Mouse (Mus musculus) heart, embryonic 14.5 days (tissue): ENCODE measurements around the gene Asf1b. TPM values are rescaled to one million over a fixed set of nuclear protein-coding genes. Genes with fewer than 3 reads are reported as not detected.

Experiments used
- ATAC-seq: fragments of 200-750 bp; cut with Nextera tagmentation; 2 replicates; pipeline ENCODE4 v1.8.0; 2017; ENCODE audit warnings: low read depth, moderate TSS enrichment; ENCODE audit not compliant: insufficient number of reproducible peaks, insufficient read depth, low FRiP score
- H3K27ac ChIP-seq, 2 experiments: fragments of 200-500 bp in 1 of 2; fragments of 300-500 bp in 1 of 2; sonication (generic) in 1 of 2; replicated peaks in 1 of 2; 2 replicates each; pipeline ENCODE4 v1.5.1; 2012 to 2014; ENCODE audit warnings: low read depth in 2 of 2, low read length in 2 of 2, control low read depth in 1 of 2, mild to moderate bottlenecking in 1 of 2, mixed read lengths in 1 of 2; ENCODE audit not compliant: control insufficient read depth in 1 of 2, insufficient read depth in 1 of 2
- H3K27me3 ChIP-seq: fragments of 300-500 bp; sonication (generic); 2 replicates; pipeline ENCODE4 v1.6.1; 2014; ENCODE audit warnings: mild to moderate bottlenecking, low read length, control low read depth; ENCODE audit not compliant: control insufficient read depth, insufficient read depth
- H3K36me3 ChIP-seq: fragments of 300-500 bp; sonication (generic); 2 replicates; pipeline ENCODE4 v1.6.1; 2014; ENCODE audit warnings: mild to moderate bottlenecking, control low read depth, low read length, mixed read lengths; ENCODE audit not compliant: control insufficient read depth, insufficient read depth
- H3K4me1 ChIP-seq, 2 experiments: fragments of 200-500 bp in 1 of 2; fragments of 300-500 bp in 1 of 2; sonication (generic) in 1 of 2; 2 replicates each; pipeline ENCODE4 v1.6.1; 2012 to 2014; ENCODE audit warnings: low read length in 2 of 2, control low read depth in 1 of 2, mixed read lengths in 1 of 2; ENCODE audit not compliant: control insufficient read depth in 2 of 2, insufficient read depth in 2 of 2
- H3K4me2 ChIP-seq: fragments of 300-500 bp; sonication (generic); 2 replicates; pipeline ENCODE4 v1.6.1; 2014; ENCODE audit warnings: mild to moderate bottlenecking, low read length
- H3K4me3 ChIP-seq, 2 experiments: fragments of 200-500 bp in 1 of 2; fragments of 300-500 bp in 1 of 2; sonication (generic) in 1 of 2; 2 replicates each; pipeline ENCODE4 v1.5.1; 2012 to 2014; ENCODE audit warnings: low read length in 2 of 2, mild to moderate bottlenecking in 2 of 2, control low read depth in 1 of 2, low read depth in 1 of 2, moderate library complexity in 1 of 2; ENCODE audit not compliant: control insufficient read depth in 1 of 2, insufficient read depth in 1 of 2
- H3K9ac ChIP-seq: fragments of 300-500 bp; sonication (generic); 2 replicates; pipeline ENCODE4 v1.6.1; 2014; ENCODE audit warnings: mild to moderate bottlenecking, low read length
- H3K9me3 ChIP-seq: fragments of 300-500 bp; sonication (generic); 2 replicates; pipeline ENCODE4 v1.6.1; 2016; ENCODE audit warnings: low read length, control low read depth; ENCODE audit not compliant: control insufficient read depth
- WGBS: fragments of 180-500 bp; shearing (Covaris S2); extraction: QIAGEN DNeasy Blood & Tissue Kit; methylation state at CpG from one replicate; pipeline ENCODE4 v1.1.7; 2014; 5-methylcytosine and 5-hydroxymethylcytosine counted together
- polyA plus RNA-seq: library from polyadenylated mRNA; unstranded; fragments of >200 nt; fragmentation: Nextera tagmentation; extraction: Ambion mirVana; gene quantifications from 2 replicates; pipeline ENCODE4 v1.2.1, GENCODE M21; 2014

The Asf1b gene
- polyA plus RNA-seq, 1 experiment from 2014 or later = 57.2 TPM

DNA sequence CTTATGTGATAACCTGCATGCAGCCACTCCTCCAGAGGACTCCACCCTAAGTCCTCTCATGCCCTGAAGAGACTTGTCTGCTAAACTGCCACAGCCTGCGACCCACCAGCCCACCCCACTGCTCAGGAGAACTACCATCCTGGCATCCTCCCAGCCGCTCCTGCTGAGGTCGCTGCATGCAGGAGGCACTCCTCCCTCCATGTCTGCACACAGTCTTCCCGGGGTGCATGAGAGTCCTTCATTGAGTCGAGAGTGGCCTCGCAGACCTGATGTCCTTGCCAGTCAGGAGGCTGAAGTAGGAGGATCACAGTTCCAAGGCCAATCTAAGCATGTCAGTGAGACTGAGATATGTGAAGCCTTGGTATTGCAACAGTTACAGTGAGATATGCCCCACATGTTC is 37.7 kb upstream of the Asf1b start:
- Histone ChIP-seq H3K36me3 (peaks cover 36% of the 10 kb centered on the region), H3K9ac (no peak overlapping the region), H3K27ac (no peak overlapping the region), H3K9me3 (no peaks in the 10 kb centered on the region), H3K4me2 (no peak overlapping the region), H3K27me3 (no peaks in the 10 kb centered on the region), H3K4me1 (peaks cover 24 to 29% of the 10 kb centered on the region in 2 experiments), H3K4me3 (no peak overlapping the region)
- WGBS = 53% methylated on average over 6 of the region's 6 CpGs
- no peak for ATAC-seq

DNA sequence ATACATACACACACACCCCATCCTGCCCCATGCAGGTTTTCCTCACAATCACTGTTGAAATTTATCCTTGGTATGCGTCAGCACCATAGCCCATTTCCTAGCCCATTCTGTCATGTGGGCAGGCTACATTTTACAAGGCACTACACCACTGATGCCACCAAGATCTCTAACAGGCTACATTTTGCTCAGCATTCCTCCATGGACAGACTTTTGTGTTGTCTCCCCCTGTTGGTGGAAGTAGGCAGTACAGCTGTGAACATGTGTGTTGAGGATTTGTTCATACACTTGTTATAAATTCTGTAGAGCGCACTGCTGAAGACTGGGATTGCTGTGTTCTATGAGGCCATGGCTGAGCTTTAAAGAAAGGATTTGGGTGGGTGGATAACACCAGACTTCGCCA is 33.7 kb upstream of the Asf1b start:
- peaks cover 62% of the 10 kb centered on the region for H3K36me3 ChIP-seq
- 71% methylated on average over 3 of the region's 3 CpGs for WGBS
- H3K27me3 ChIP-seq = no peaks in the 10 kb centered on the region
- no peak overlapping the region for H3K4me2 ChIP-seq
- H3K4me1 ChIP-seq = peaks cover 0 to 2% of the 10 kb centered on the region in 2 experiments; a peak in 3 of 4 replicates
- no peaks in the 10 kb centered on the region for H3K9me3 ChIP-seq
- H3K4me3 ChIP-seq = no peak overlapping the region
- no peak overlapping the region for H3K9ac ChIP-seq
- ATAC-seq = no peak
- H3K27ac ChIP-seq = no peak overlapping the region

DNA sequence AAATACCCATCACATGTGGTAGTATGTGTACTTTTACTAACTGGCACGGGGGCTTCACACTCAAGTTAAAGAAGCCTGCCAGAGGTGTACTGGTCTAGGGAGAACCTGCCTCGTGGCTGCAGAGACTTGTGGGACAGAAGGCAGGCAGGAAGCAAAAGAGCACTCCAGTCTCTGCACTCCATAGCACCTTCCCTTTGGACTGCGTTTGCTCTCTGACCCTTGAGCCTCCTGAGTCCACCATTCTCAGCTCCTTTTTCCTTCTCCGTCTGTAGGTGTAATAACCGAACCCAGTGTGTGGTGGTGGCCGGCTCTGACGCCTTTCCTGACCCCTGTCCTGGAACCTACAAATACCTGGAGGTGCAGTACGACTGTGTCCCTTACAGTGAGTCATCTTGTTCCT is 32.6 kb upstream of the Asf1b start:
- 87% methylated on average over 8 of the region's 8 CpGs for WGBS
- Histone ChIP-seq H3K9ac (no peak overlapping the region), H3K9me3 (no peaks in the 10 kb centered on the region), H3K4me2 (no peak overlapping the region), H3K4me3 (no peak overlapping the region), H3K36me3 (peaks cover 72% of the 10 kb centered on the region), H3K27ac (no peak overlapping the region), H3K4me1 (no peaks in the 10 kb centered on the region), H3K27me3 (no peaks in the 10 kb centered on the region)
- ATAC-seq = no peak

DNA sequence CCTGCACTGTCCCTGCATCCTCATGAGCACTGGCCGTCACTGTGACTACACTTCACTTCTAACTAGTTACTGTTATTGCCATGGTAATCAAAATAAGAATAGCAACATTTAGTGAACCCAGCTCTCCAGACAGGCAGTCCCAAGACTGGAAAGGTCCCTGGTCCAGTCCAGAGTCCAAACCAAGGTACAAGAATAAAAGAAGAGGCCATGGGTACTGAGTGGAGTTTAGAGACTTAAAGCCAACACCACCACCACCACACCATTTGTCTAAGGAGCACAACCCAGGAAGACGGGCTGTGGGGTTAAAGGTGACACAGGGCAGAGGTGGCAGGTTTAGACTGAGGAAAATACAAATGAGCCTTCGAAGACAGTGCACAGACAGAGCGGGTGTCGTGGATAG is 30.7 kb upstream of the Asf1b start:
- ATAC-seq = no peak
- 93% methylated on average over 5 of the region's 5 CpGs for WGBS
- Histone ChIP-seq H3K9me3 (no peaks in the 10 kb centered on the region), H3K27ac (no peak overlapping the region), H3K4me3 (no peak overlapping the region), H3K9ac (no peak overlapping the region), H3K4me1 (no peaks in the 10 kb centered on the region), H3K27me3 (no peaks in the 10 kb centered on the region), H3K4me2 (no peak overlapping the region), H3K36me3 (peaks cover 74% of the 10 kb centered on the region)

DNA sequence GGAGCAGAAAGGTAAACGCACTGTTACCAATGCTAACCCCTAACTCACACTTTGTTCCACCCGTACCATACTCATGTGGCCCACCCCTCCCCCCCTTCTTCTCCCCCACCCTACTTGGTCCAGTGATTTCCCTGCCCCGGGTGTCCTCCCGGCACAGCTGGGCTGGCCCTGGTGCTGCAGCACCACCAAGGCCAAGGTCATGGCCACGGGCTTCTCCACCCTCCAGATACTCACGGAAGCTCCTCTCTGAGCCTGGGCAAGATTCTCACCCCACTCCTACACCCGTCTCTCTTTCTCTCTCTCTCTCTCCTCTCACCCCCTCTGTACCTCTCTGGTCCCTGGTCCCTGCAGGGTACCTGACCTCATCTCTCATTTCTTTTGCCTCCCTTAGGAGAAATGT is 29.0 kb upstream of the Asf1b start:
- Histone ChIP-seq H3K36me3 (peaks cover 76% of the 10 kb centered on the region), H3K4me3 (no peak overlapping the region), H3K27ac (no peak overlapping the region), H3K27me3 (no peaks in the 10 kb centered on the region), H3K4me2 (no peak overlapping the region), H3K9ac (no peak overlapping the region), H3K4me1 (no peaks in the 10 kb centered on the region), H3K9me3 (no peaks in the 10 kb centered on the region)
- no peak for ATAC-seq
- WGBS = 62% methylated on average over 7 of the region's 7 CpGs

DNA sequence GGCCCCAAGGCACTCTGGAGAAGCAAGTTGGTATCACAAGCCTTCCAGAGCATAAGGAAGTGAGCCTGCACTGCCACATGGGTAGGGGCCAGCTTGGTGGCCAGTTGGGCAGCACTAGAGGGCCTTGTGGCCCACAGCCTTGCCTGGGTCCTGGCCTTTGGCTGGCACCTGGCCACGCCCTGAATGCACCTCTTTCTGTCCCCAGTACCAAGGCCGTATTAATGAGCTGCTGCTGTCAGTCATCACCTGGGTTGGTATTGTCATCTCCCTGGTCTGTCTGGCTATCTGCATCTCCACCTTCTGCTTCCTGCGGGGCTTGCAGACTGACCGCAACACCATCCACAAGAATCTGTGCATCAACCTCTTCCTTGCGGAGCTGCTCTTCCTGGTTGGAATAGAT is 21.1 kb upstream of the Asf1b start:
- H3K27me3 ChIP-seq = no peaks in the 10 kb centered on the region
- H3K4me1 ChIP-seq = no peaks in the 10 kb centered on the region
- no peak overlapping the region for H3K27ac ChIP-seq
- H3K4me2 ChIP-seq = no peak overlapping the region
- H3K4me3 ChIP-seq = no peak overlapping the region
- no peaks in the 10 kb centered on the region for H3K9me3 ChIP-seq
- H3K36me3 ChIP-seq = peaks cover 99% of the 10 kb centered on the region
- 78% methylated on average over 5 of the region's 5 CpGs for WGBS
- ATAC-seq = no peak
- no peak overlapping the region for H3K9ac ChIP-seq

DNA sequence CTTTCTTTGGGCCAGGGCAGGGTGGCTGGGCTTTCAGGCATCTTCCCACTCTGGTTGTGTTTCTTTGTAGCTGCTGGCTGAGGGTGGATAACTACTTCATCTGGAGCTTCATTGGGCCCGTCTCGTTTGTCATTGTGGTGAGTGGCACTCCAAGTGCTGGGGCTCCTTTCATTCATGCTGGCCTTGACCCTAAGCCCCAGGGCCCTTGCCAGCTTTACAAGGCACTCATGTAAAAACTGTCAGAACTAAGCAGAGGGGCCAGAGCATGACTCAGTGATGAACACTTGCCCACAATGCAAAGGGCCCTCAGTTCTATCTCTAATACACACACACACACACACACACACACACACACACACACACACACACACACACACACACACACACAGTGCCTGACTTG is 20.3 kb upstream of the Asf1b start:
- peaks cover 93% of the 10 kb centered on the region for H3K36me3 ChIP-seq
- H3K27me3 ChIP-seq = no peaks in the 10 kb centered on the region
- H3K4me1 ChIP-seq = no peaks in the 10 kb centered on the region
- H3K4me3 ChIP-seq = no peak overlapping the region
- no peak overlapping the region for H3K9ac ChIP-seq
- H3K27ac ChIP-seq = no peak overlapping the region
- H3K9me3 ChIP-seq = no peaks in the 10 kb centered on the region
- no peak overlapping the region for H3K4me2 ChIP-seq
- WGBS = 64% methylated on average over 2 of the region's 2 CpGs
- ATAC-seq = no peak

DNA sequence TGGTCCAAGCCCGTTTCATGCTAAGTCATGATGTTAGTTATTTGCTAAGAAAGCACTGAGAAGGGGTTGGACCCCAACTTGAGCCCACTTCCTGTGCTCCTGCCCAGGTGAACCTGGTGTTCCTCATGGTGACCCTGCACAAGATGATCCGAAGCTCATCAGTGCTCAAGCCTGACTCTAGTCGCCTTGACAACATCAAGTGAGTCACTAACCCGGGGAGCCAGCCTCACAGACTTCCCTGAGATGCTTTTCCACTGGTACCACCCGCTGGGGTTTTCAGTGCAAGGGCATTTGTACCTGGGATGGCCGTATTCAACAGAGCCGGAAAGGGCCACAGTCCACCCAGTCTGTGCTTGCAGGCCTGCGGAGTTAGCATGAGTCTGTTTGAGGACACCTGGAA is 19.9 kb upstream of the Asf1b start:
- Histone ChIP-seq H3K9ac (no peak overlapping the region), H3K9me3 (no peaks in the 10 kb centered on the region), H3K27me3 (no peaks in the 10 kb centered on the region), H3K36me3 (peaks cover 88% of the 10 kb centered on the region), H3K4me1 (no peaks in the 10 kb centered on the region), H3K4me3 (no peak overlapping the region), H3K27ac (no peak overlapping the region), H3K4me2 (no peak overlapping the region)
- 87% methylated on average over 8 of the region's 8 CpGs for WGBS
- ATAC-seq = no peak
